8 mouse cellular contexts compared by ENCODE assay signal in the genomic region with DNA sequence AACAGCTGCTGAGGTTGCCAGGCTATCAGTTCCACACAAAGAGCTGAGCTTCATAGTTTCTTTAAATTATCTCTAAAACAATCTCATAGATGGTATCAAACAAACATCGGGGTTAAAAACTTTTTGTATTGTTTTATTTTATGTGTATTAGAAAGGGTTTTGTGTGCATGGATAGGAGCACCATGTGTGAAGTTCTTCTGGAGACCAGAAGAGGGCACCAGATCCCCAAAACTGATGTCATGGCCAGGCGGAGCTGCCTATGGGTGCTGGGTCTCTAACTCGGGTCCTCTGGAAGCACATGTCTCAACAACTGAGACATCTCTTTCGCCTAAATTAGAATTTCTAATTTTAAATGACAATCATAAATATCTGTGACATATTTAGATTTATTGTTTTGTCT. TPM values are rescaled to one million over a fixed set of nuclear protein-coding genes. Genes with fewer than 3 reads are reported as not detected.
DNase-seq lines count a peak whose midpoint lies in the region; ATAC-seq and TF ChIP-seq lines count a peak whose summit lies in the region.

No protein-coding gene starts in this region.

- H3K4me2 ChIP-seq in forebrain, postnatal 0 days (ENCODE audit: low read depth), result no peak overlapping the region
- H3K4me2 ChIP-seq in forebrain, embryonic 15.5 days (replicated peaks), result no peak overlapping the region

- H3K9me3 ChIP-seq in forebrain, postnatal 0 days (ENCODE audit: low read length), result no peaks in the 10 kb centered on the region
- H3K9me3 ChIP-seq in forebrain, embryonic 15.5 days, result no peaks in the 10 kb centered on the region

- H3K27ac ChIP-seq in forebrain, postnatal 0 days (ENCODE audit: low read depth, low read length), result no peak overlapping the region
- no peak overlapping the region for H3K27ac ChIP-seq in forebrain, embryonic 15.5 days (replicated peaks)

- peak; percentile 56 for TF ChIP-seq CTCF in forebrain, postnatal 0 days (IDR thresholded peaks at IDR 0.05; ENCODE audit: low read depth)

- H3K4me3 ChIP-seq in forebrain, postnatal 0 days (ENCODE audit: low read depth, low read length), result no peak overlapping the region
- H3K4me3 ChIP-seq in forebrain, embryonic 15.5 days, result no peak overlapping the region

- DNase-seq in forebrain, postnatal 0 days, result peak; percentile 21
- DNase-seq in urinary bladder, postnatal 25 days (ENCODE audit: low spot score), result peak; percentile 28
- DNase-seq in urinary bladder, adult 2 months (ENCODE audit: low spot score), result no peak
- DNase-seq in heart, postnatal 4 days, result peak; percentile 40
- DNase-seq in retina, embryonic 14.5 days (ENCODE audit: low spot score), result peak; percentile 59
- no peak for DNase-seq in left cerebral cortex, adult 9 months (ENCODE audit: low spot score in 2 of 2)
- DNase-seq in testis, postnatal 10 days (ENCODE audit: low spot score), result no peak

- H3K36me3 ChIP-seq in forebrain, postnatal 0 days (ENCODE audit: insufficient read depth), result no peaks in the 10 kb centered on the region
- H3K36me3 ChIP-seq in forebrain, embryonic 15.5 days, result no peaks in the 10 kb centered on the region

- 57% methylated on average over 4 of the region's 4 CpGs for WGBS in forebrain, postnatal 0 days
- WGBS in forebrain, embryonic 15.5 days, result 65% methylated on average over 4 of the region's 4 CpGs

- no peaks in the 10 kb centered on the region for H3K4me1 ChIP-seq in forebrain, postnatal 0 days (ENCODE audit: insufficient read depth)
- H3K4me1 ChIP-seq in forebrain, embryonic 15.5 days, result no peaks in the 10 kb centered on the region

- no peak for ATAC-seq in forebrain, postnatal 0 days
- ATAC-seq in forebrain, embryonic 15.5 days (replicated peaks), result no peak

- no peak overlapping the region for H3K9ac ChIP-seq in forebrain, postnatal 0 days
- no peak overlapping the region for H3K9ac ChIP-seq in forebrain, embryonic 15.5 days (replicated peaks)

- H3K27me3 ChIP-seq in forebrain, postnatal 0 days (ENCODE audit: insufficient read depth, low read length), result no peaks in the 10 kb centered on the region
- no peaks in the 10 kb centered on the region for H3K27me3 ChIP-seq in forebrain, embryonic 15.5 days

RNA-seq across cellular contexts. Expression of gene Endod1, which starts 32.9 kb away (rescaled TPM):
- 35.7 and 38.6 TPM in 2 replicates for total RNA-seq in forebrain, postnatal 0 days (2014; rRNA removed)
- 14.8 and 23.6 TPM in 2 replicates for polyA plus RNA-seq in forebrain, postnatal 0 days (2015; fragmentation: Nextera tagmentation; extraction: Ambion mirVana)
- polyA plus RNA-seq in forebrain, embryonic 15.5 days (2015; fragmentation: Nextera tagmentation; extraction: Ambion mirVana), result 7.4 and 10.4 TPM in 2 replicates
- 40.2 and 44.1 TPM in 2 replicates for polyA plus RNA-seq in urinary bladder, adult 2 months (2012; rRNA removed)
- total RNA-seq in heart, postnatal 4 days (2021), result 10 to 100 TPM; 13.3 to 14.6 TPM

Comparison
In these comparisons a context has a peak if more than half of its experiments do, and no peak if none do; other contexts are left out.
1. DNase-seq: peak in forebrain, postnatal 0 days (single experiment), urinary bladder, postnatal 25 days (single experiment), heart, postnatal 4 days (single experiment) and retina, embryonic 14.5 days (single experiment); none in urinary bladder, adult 2 months (single experiment), left cerebral cortex, adult 9 months (0 of 2) and testis, postnatal 10 days (single experiment).